ENCODE assay signal across 19 mouse cellular contexts in the genomic region with DNA sequence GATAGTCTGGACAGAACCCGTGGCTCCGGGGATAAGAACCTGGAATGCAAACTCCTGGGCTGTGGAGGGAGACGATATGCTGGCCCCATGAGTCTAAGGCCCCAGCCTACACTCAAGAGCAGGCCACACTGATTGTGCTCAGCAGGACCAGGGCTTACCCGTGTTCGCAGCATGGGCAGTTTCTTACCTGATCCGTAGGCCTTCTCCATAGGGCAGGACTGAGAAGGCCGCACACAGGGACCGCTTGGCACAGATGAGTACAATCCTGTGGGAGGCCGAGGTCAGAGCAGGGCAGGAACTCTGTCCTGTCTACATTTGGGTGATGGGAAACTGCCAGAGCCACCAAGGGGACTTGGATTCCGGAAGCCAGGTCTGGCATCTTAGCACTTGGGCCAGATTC. TPM values are rescaled to one million over a fixed set of nuclear protein-coding genes. Genes with fewer than 3 reads are reported as not detected.
DNase-seq lines count a peak whose midpoint lies in the region; ATAC-seq and TF ChIP-seq lines count a peak whose summit lies in the region.
"Had no signal": no experiment of that assay in that cellular context is flagged by ENCODE, and none has a peak within 500 bp of the region (broad histone marks: within the 10 kb centered on the region; RNA-seq: fewer than 3 reads in every experiment).

No protein-coding gene starts in this region.

- no peak for TF ChIP-seq CTCF in layer of hippocampus, adult 2 months (conservative IDR thresholded peaks at IDR 0.05)
- no peak for TF ChIP-seq CTCF in cortical plate, adult 2 months (IDR thresholded peaks at IDR 0.05; ENCODE audit: extremely low read depth, insufficient read depth, low read length)

- H3K36me3 ChIP-seq in heart, embryonic 16.5 days (ENCODE audit: control insufficient read depth, insufficient read depth): peaks cover 13% of the 10 kb centered on the region; the same call in 1 of the 2 replicates

- H3K4me3 ChIP-seq in heart, embryonic 16.5 days (ENCODE audit: low read length): no peak overlapping the region
- H3K4me3 ChIP-seq in layer of hippocampus, adult 2 months: no peak overlapping the region
- no peak overlapping the region for H3K4me3 ChIP-seq in cortical plate, adult 2 months (ENCODE audit: insufficient read depth, low read length)
- H3K4me3 ChIP-seq: hindbrain, embryonic 13.5 days; liver, embryonic 12.5 days; midbrain, embryonic 10.5 days had no signal

- DNase-seq in cerebellum, adult 11-12 months: peak; percentile 15
- DNase-seq in cerebellum, adult 11 months: no peak
- DNase-seq in heart, adult 9 months (ENCODE audit: low spot score in 2 of 2): no peak
- DNase-seq in layer of hippocampus, adult 2 months (ENCODE audit: low spot score in 2 of 2): no peak
- no peak for DNase-seq in layer of hippocampus, postnatal 25 days (ENCODE audit: extremely low spot score in 1 of 2, low spot score in 1 of 2)
- DNase-seq in adrenal gland, postnatal 25 days: no peak
- DNase-seq: gastrocnemius, postnatal 14 days; layer of hippocampus, adult 9-11 months; retina, postnatal 1 day; thymus, postnatal 25 days had no signal

- no peak overlapping the region for H3K9ac ChIP-seq in heart, embryonic 16.5 days (ENCODE audit: low read length)
- H3K9ac ChIP-seq: hindbrain, embryonic 13.5 days; liver, embryonic 12.5 days had no signal

- H3K4me1 ChIP-seq in heart, embryonic 16.5 days (ENCODE audit: control insufficient read depth, insufficient read depth, low read length): peaks cover 13% of the 10 kb centered on the region
- peaks cover 2% of the 10 kb centered on the region; the same call in 1 of the 2 replicates for H3K4me1 ChIP-seq in cortical plate, adult 2 months (ENCODE audit: control insufficient read depth, insufficient read depth, low read length)

- WGBS in heart, embryonic 16.5 days: 68% methylated on average over 10 of the region's 10 CpGs

- no peak for ATAC-seq in heart, embryonic 16.5 days (replicated peaks; ENCODE audit: extremely low read depth, insufficient read depth, low FRiP score)
- ATAC-seq: liver, embryonic 12.5 days had no signal

- no peak overlapping the region for H3K4me2 ChIP-seq in heart, embryonic 16.5 days (ENCODE audit: low read depth, low read length)
- H3K4me2 ChIP-seq: hindbrain, embryonic 13.5 days; liver, embryonic 12.5 days had no signal

- peak overlapping the region; percentile 77 for H3K27ac ChIP-seq in heart, embryonic 16.5 days (ENCODE audit: low read length)
- peak overlapping the region; percentile 33; the same call in 1 of the 2 replicates for H3K27ac ChIP-seq in layer of hippocampus, adult 2 months
- H3K27ac ChIP-seq in cortical plate, adult 2 months (ENCODE audit: insufficient read depth, low read length): peak overlapping the region; percentile 62
- H3K27ac ChIP-seq: hindbrain, embryonic 13.5 days; liver, embryonic 12.5 days; midbrain, embryonic 10.5 days had no signal

- no peak for TF ChIP-seq POLR2A in cortical plate, adult 2 months (IDR thresholded peaks at IDR 0.05; ENCODE audit: extremely low read depth, insufficient read depth, low read length)

- H3K9me3 ChIP-seq in heart, embryonic 16.5 days (replicated peaks; ENCODE audit: control insufficient read depth, low read length): no peaks in the 10 kb centered on the region
- H3K9me3 ChIP-seq: hindbrain, embryonic 13.5 days; liver, embryonic 12.5 days; midbrain, embryonic 10.5 days had no signal

- H3K27me3 ChIP-seq in heart, embryonic 16.5 days (ENCODE audit: control insufficient read depth, insufficient read depth, low read length): no peaks in the 10 kb centered on the region
- H3K27me3 ChIP-seq: CH12.LX; hindbrain, embryonic 13.5 days; liver, embryonic 12.5 days had no signal

RNA-seq across cellular contexts. Expression of gene Rps21, which starts 5.7 kb away (rescaled TPM):
- polyA plus RNA-seq in heart, embryonic 16.5 days (2015; fragmentation: Nextera tagmentation; extraction: Ambion mirVana): 208 and 247 TPM in 2 replicates
- 100 to 1,000 TPM; 713 to 738 TPM for total RNA-seq in layer of hippocampus, adult 2 months (2021)
- total RNA-seq in layer of hippocampus, postnatal 25 days (2021): 100 to 1,000 TPM; 617 to 738 TPM
- 2,462 and 2,522 TPM in 2 replicates for polyA plus RNA-seq in cortical plate, adult 2 months (2012; rRNA removed)
- total RNA-seq in adrenal gland, postnatal 25 days (2021): 728 and 789 TPM in 2 replicates

RNA-seq across cellular contexts. Expression of gene Cables2, which starts 10.4 kb away (rescaled TPM):
- 6.1 and 9.9 TPM in 2 replicates for polyA plus RNA-seq in heart, embryonic 16.5 days (2015; fragmentation: Nextera tagmentation; extraction: Ambion mirVana)
- total RNA-seq in layer of hippocampus, adult 2 months (2021): 10 to 100 TPM; 31.6 to 37.5 TPM
- 10 to 100 TPM; 32.3 to 38.2 TPM for total RNA-seq in layer of hippocampus, postnatal 25 days (2021)
- polyA plus RNA-seq in cortical plate, adult 2 months (2012; rRNA removed): 35.7 and 40.0 TPM in 2 replicates
- 16.1 and 19.6 TPM in 2 replicates for total RNA-seq in adrenal gland, postnatal 25 days (2021)

RNA-seq across cellular contexts. Expression of gene Rbbp8nl, which starts 26.8 kb away (rescaled TPM):
- 0.05 and 0.22 TPM in 2 replicates for polyA plus RNA-seq in heart, embryonic 16.5 days (2015; fragmentation: Nextera tagmentation; extraction: Ambion mirVana)
- not detected for total RNA-seq in layer of hippocampus, adult 2 months (2021)
- not detected for total RNA-seq in layer of hippocampus, postnatal 25 days (2021)
- not detected in 2 replicates for polyA plus RNA-seq in cortical plate, adult 2 months (2012; rRNA removed)
- not detected in 2 replicates for total RNA-seq in adrenal gland, postnatal 25 days (2021)
- total RNA-seq: adrenal gland, postnatal 4 days; CH12.LX; gastrocnemius, postnatal 14 days; left cerebral cortex, postnatal 25 days; neutrophil, adult 5-6 weeks had no signal
- polyA plus RNA-seq: hindbrain, embryonic 13.5 days; liver, embryonic 12.5 days had no signal

RNA-seq across cellular contexts. Expression of gene Lama5, which starts 37.2 kb away (rescaled TPM):
- 17.7 and 32.1 TPM in 2 replicates for polyA plus RNA-seq in heart, embryonic 16.5 days (2015; fragmentation: Nextera tagmentation; extraction: Ambion mirVana)
- total RNA-seq in layer of hippocampus, adult 2 months (2021): 1 to 10 TPM; 6.9 to 8.9 TPM
- 10 to 100 TPM in 1 of 2 experiments, 1 to 10 TPM in 1; 5.7 to 10.2 TPM for total RNA-seq in layer of hippocampus, postnatal 25 days (2021)
- polyA plus RNA-seq in cortical plate, adult 2 months (2012; rRNA removed): 6.0 and 6.2 TPM in 2 replicates
- total RNA-seq in adrenal gland, postnatal 25 days (2021): 29.3 and 38.0 TPM in 2 replicates
